Mouse (Mus musculus) cerebellum, adult 11-12 months (tissue): ENCODE measurements around the gene Armc9.
A peak's percentile ranks its signal among the peaks of the same experiment; 100 is the strongest.

ENCODE experiments used
- DNase-seq: peaks from one replicate; pipeline ENCODE4 v3.0.0; 2022

Armc9 gene

GRCm38 (mm10) chr1:86285295-86285694 lies 130.7 kb downstream of the Armc9 start:
- no peak for DNase-seq

GRCm38 (mm10) chr1:86287473-86287872 lies 132.9 kb downstream of the Armc9 start:
- DNase-seq = no peak

- DNase-seq = no peak
Observed at GRCm38 (mm10) chr1:86290452-86290851, 135.9 kb downstream of the Armc9 start.

GRCm38 (mm10) chr1:86293091-86293490 lies 138.5 kb downstream of the Armc9 start:
- DNase-seq = no peak

GRCm38 (mm10) chr1:86293868-86294267 lies 139.3 kb downstream of the Armc9 start:
- no peak for DNase-seq

- DNase-seq = no peak
Observed at GRCm38 (mm10) chr1:86294472-86294871, 139.9 kb downstream of the Armc9 start.

- DNase-seq = no peak
Observed at GRCm38 (mm10) chr1:86300093-86300492, 145.5 kb downstream of the Armc9 start.

- no peak for DNase-seq
Observed at GRCm38 (mm10) chr1:86300731-86301130, 146.2 kb downstream of the Armc9 start.

GRCm38 (mm10) chr1:86301221-86302091 lies 146.9 kb downstream of the Armc9 start:
- DNase-seq = no peak

- no peak for DNase-seq
Observed at GRCm38 (mm10) chr1:86302532-86302931, 148.0 kb downstream of the Armc9 start, which contains the start of gene B3gnt7. TSS of gene B3gnt7 (plus strand) at chr1:86302832.

GRCm38 (mm10) chr1:86303063-86303872 lies 148.7 kb downstream of the Armc9 start:
- DNase-seq = peak; percentile 6

- no peak for DNase-seq
Observed at GRCm38 (mm10) chr1:86303873-86304250, 149.3 kb downstream of the Armc9 start.

GRCm38 (mm10) chr1:86306686-86307085 lies 152.1 kb downstream of the Armc9 start:
- no peak for DNase-seq

- no peak for DNase-seq
Observed at GRCm38 (mm10) chr1:86307177-86307762, 152.7 kb downstream of the Armc9 start.

GRCm38 (mm10) chr1:86307871-86308641 lies 153.5 kb downstream of the Armc9 start:
- DNase-seq = no peak

GRCm38 (mm10) chr1:86309270-86309833 lies 154.8 kb downstream of the Armc9 start:
- no peak for DNase-seq

GRCm38 (mm10) chr1:86310536-86311310 lies 156.1 kb downstream of the Armc9 start:
- no peak for DNase-seq

GRCm38 (mm10) chr1:86311467-86312005 lies 157.0 kb downstream of the Armc9 start:
- DNase-seq = no peak

GRCm38 (mm10) chr1:86312269-86312668 lies 157.7 kb downstream of the Armc9 start:
- DNase-seq = no peak

GRCm38 (mm10) chr1:86313096-86313771 lies 158.7 kb downstream of the Armc9 start:
- no peak for DNase-seq

- DNase-seq = no peak
Observed at GRCm38 (mm10) chr1:86313772-86314125, 159.2 kb downstream of the Armc9 start.
